Mouse (Mus musculus) liver, postnatal 0 days (tissue): ENCODE measurements at regions not wholly inside any gene's neighbourhood (a gene's known extent, or its start where the extent isn't known, plus 50 kb on each side); places are given as distances from the start of the nearest gene placed in this dataset.

Source experiments
- ATAC-seq: fragments of 200-750 bp; cut with Nextera tagmentation; 2 replicates; pipeline ENCODE4 v1.8.0; 2017; ENCODE audit warnings: mild to moderate bottlenecking, moderate library complexity
- DNase-seq: peaks from one replicate; pipeline ENCODE4 v3.0.0-alpha.2; 2016
- H3K27ac ChIP-seq: fragments of 300-500 bp; sonication (generic); 2 replicates; pipeline ENCODE4 v1.5.1; 2014; ENCODE audit warnings: antibody characterized with exemption, moderate library complexity, mild to moderate bottlenecking, low read depth
- H3K27me3 ChIP-seq: fragments of 300-500 bp; sonication (generic); 2 replicates; pipeline ENCODE4 v1.6.1; 2014; ENCODE audit warnings: low read length, control low read depth, mixed read lengths; ENCODE audit not compliant: insufficient read depth
- H3K36me3 ChIP-seq: fragments of 300-500 bp; sonication (generic); replicated peaks from 2 replicates; pipeline ENCODE4 v1.6.1; 2014; ENCODE audit warnings: mild to moderate bottlenecking, control low read depth, low read length, moderate library complexity, mixed read lengths; ENCODE audit not compliant: insufficient read depth
- H3K4me1 ChIP-seq: fragments of 300-500 bp; sonication (generic); 2 replicates; pipeline ENCODE4 v1.6.1; 2014; ENCODE audit warnings: antibody characterized with exemption, mild to moderate bottlenecking, control low read depth; ENCODE audit not compliant: insufficient read depth
- H3K4me2 ChIP-seq: fragments of 300-500 bp; sonication (generic); 2 replicates; pipeline ENCODE4 v1.6.1; 2014; ENCODE audit warnings: low read depth, mild to moderate bottlenecking, low read length, moderate library complexity, mixed read lengths
- H3K4me3 ChIP-seq: fragments of 300-500 bp; sonication (generic); 2 replicates; pipeline ENCODE4 v1.5.1; 2014; ENCODE audit warnings: low read depth, low read length
- H3K9ac ChIP-seq: fragments of 300-500 bp; sonication (generic); replicated peaks from 2 replicates; pipeline ENCODE4 v1.6.1; 2014; ENCODE audit warnings: mild to moderate bottlenecking, moderate library complexity
- H3K9me3 ChIP-seq: fragments of 300-500 bp; sonication (generic); 2 replicates; pipeline ENCODE4 v1.6.1; 2016; ENCODE audit warnings: mild to moderate bottlenecking, control low read depth, low read length, mixed read lengths
- CTCF ChIP-seq: sonication (generic); IDR thresholded peaks from 2 replicates; pipeline ENCODE4 v1.5.1; 2016; ENCODE audit warnings: antibody characterized with exemption, low read depth
- EP300 ChIP-seq: IDR thresholded peaks from 2 replicates; pipeline ENCODE4 v1.6.1; 2016; ENCODE audit warnings: antibody characterized with exemption, low read depth, mild to moderate bottlenecking
- WGBS: fragments of 180-500 bp; shearing (Covaris S2); extraction: QIAGEN DNeasy Blood & Tissue Kit; methylation state at CpG from one replicate; pipeline ENCODE4 v1.1.7; 2014; ENCODE audit not compliant: insufficient replicate concordance; 5-methylcytosine and 5-hydroxymethylcytosine counted together

- H3K9ac ChIP-seq: no peak overlapping the region
- H3K27me3 ChIP-seq: no peaks in the 10 kb centered on the region
- H3K4me2 ChIP-seq: no peak overlapping the region
- H3K9me3 ChIP-seq: no peaks in the 10 kb centered on the region
- WGBS: 70% methylated on average over 2 of the region's 2 CpGs
- H3K4me3 ChIP-seq: no peak overlapping the region
- H3K36me3 ChIP-seq: no peaks in the 10 kb centered on the region
- ATAC-seq (no peak), DNase-seq (no peak)
- H3K27ac ChIP-seq: no peak overlapping the region
- TF ChIP-seq CTCF: no peak
- TF ChIP-seq EP300: no peak
- H3K4me1 ChIP-seq: no peaks in the 10 kb centered on the region
Observed at GRCm38 (mm10) chr1:169240377-169240776, 290.9 kb downstream of the Nuf2 start.

- no peak for ATAC-seq
- DNase-seq: no peak
- WGBS: 24% methylated on average over 16 of the region's 16 CpGs
Observed at GRCm38 (mm10) chr1:169238671-169239090, 292.6 kb downstream of the Nuf2 start.

GRCm38 (mm10) chr1:169235276-169235681, 296.0 kb downstream of the Nuf2 start:
- Histone ChIP-seq H3K4me2 (no peak overlapping the region), H3K36me3 (no peaks in the 10 kb centered on the region), H3K9me3 (no peaks in the 10 kb centered on the region), H3K27ac (no peak overlapping the region), H3K4me1 (no peaks in the 10 kb centered on the region), H3K4me3 (no peak overlapping the region), H3K9ac (no peak overlapping the region), H3K27me3 (no peaks in the 10 kb centered on the region)
- ATAC-seq (no peak), DNase-seq (no peak)
- WGBS: 38% methylated on average over 2 of the region's 2 CpGs
- TF ChIP-seq CTCF (no peak), EP300 (no peak)

More at GRCm38 (mm10) chr1:169238671-169239090, 292.6 kb downstream of the Nuf2 start:
- no peak for TF ChIP-seq CTCF
- TF ChIP-seq EP300: no peak
- Histone ChIP-seq H3K9ac (no peak overlapping the region), H3K27ac (no peak overlapping the region), H3K4me2 (no peak overlapping the region), H3K4me3 (no peak overlapping the region), H3K36me3 (no peaks in the 10 kb centered on the region), H3K27me3 (no peaks in the 10 kb centered on the region), H3K4me1 (no peaks in the 10 kb centered on the region), H3K9me3 (no peaks in the 10 kb centered on the region)

GRCm38 (mm10) chr1:169233368-169233767, 297.9 kb downstream of the Nuf2 start:
- Histone ChIP-seq H3K9ac (no peak overlapping the region), H3K27ac (no peak overlapping the region), H3K4me3 (no peak overlapping the region), H3K27me3 (no peaks in the 10 kb centered on the region), H3K4me1 (no peaks in the 10 kb centered on the region), H3K9me3 (no peaks in the 10 kb centered on the region), H3K36me3 (no peaks in the 10 kb centered on the region), H3K4me2 (no peak overlapping the region)
- TF ChIP-seq EP300 (no peak), CTCF (no peak)
- DNase-seq (no peak), ATAC-seq (no peak)
- WGBS: 63% methylated on average over 3 of the region's 3 CpGs

GRCm38 (mm10) chr1:169230097-169230496, 301.2 kb downstream of the Nuf2 start:
- H3K4me3 ChIP-seq: no peak overlapping the region
- ATAC-seq: no peak
- no peak for DNase-seq
- no peaks in the 10 kb centered on the region for H3K27me3 ChIP-seq
- no peak overlapping the region for H3K4me2 ChIP-seq
- TF ChIP-seq EP300 (no peak), CTCF (no peak)
- H3K9ac ChIP-seq: no peak overlapping the region
- H3K9me3 ChIP-seq: no peaks in the 10 kb centered on the region
- H3K27ac ChIP-seq: no peak overlapping the region
- no peaks in the 10 kb centered on the region for H3K36me3 ChIP-seq
- no peaks in the 10 kb centered on the region for H3K4me1 ChIP-seq
- 62% methylated on average over 4 of the region's 4 CpGs for WGBS

GRCm38 (mm10) chr1:169224431-169224830, 306.8 kb downstream of the Nuf2 start:
- TF ChIP-seq EP300 (no peak), CTCF (no peak)
- no peak for DNase-seq
- Histone ChIP-seq H3K27ac (no peak overlapping the region), H3K4me2 (no peak overlapping the region), H3K36me3 (no peaks in the 10 kb centered on the region), H3K4me3 (no peak overlapping the region), H3K9me3 (no peaks in the 10 kb centered on the region), H3K4me1 (no peaks in the 10 kb centered on the region), H3K9ac (no peak overlapping the region), H3K27me3 (no peaks in the 10 kb centered on the region)
- ATAC-seq: no peak
- WGBS: 76% methylated on average over 2 of the region's 2 CpGs

- H3K36me3 ChIP-seq: no peaks in the 10 kb centered on the region
- no peaks in the 10 kb centered on the region for H3K27me3 ChIP-seq
- TF ChIP-seq CTCF (no peak), EP300 (no peak)
- 64% methylated on average over 1 of the region's 1 CpGs for WGBS
- H3K4me1 ChIP-seq: no peaks in the 10 kb centered on the region
- H3K4me3 ChIP-seq: no peak overlapping the region
- no peak overlapping the region for H3K27ac ChIP-seq
- ATAC-seq: no peak
- H3K9me3 ChIP-seq: no peaks in the 10 kb centered on the region
- DNase-seq: no peak
- no peak overlapping the region for H3K9ac ChIP-seq
- H3K4me2 ChIP-seq: no peak overlapping the region
Observed at GRCm38 (mm10) chr1:169187658-169188057, 343.6 kb downstream of the Nuf2 start.
